Mouse (Mus musculus): ENCODE measurements at regions not wholly inside any gene's neighbourhood (a gene's known extent, or its start where the extent isn't known, plus 50 kb on each side); places are given as distances from the start of the nearest gene placed in this dataset.
A peak's percentile ranks its signal among the peaks of the same experiment; 100 is the strongest.

DNA sequence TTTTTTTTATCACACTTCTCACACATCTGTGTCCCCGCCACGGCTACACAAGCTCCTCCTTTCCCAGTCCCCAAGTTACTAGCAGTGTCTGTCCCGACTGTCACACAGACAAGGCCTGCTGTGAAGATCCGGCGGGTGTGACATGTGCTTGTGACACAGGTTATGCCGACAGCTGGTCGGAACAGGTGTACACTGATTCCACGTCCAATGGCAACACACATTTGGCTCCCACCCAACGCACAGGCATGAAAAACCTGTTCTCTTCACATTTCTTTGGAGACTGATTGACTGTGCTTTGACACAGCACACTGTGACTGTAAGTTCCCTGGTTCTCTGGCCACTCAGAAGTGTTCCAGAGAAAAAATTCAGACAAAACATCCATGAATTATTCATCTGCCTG is 281.4 kb downstream of the En1 start:
- 38% methylated on average over 9 of the region's 9 CpGs for WGBS
- H3K9me3 ChIP-seq (ENCODE audit: control insufficient read depth, low read length) = no peaks in the 10 kb centered on the region
- ATAC-seq (ENCODE audit: low FRiP score, low TSS enrichment) (peak; percentile 70), DNase-seq (peak; percentile 65)
- H3K4me1 ChIP-seq (ENCODE audit: control insufficient read depth, insufficient read depth, low read length) = peaks cover 12% of the 10 kb centered on the region
- no peaks in the 10 kb centered on the region for H3K36me3 ChIP-seq (ENCODE audit: control insufficient read depth, insufficient read depth, low read length)
- no peak overlapping the region for H3K4me3 ChIP-seq (replicated peaks; ENCODE audit: low read depth, low read length)
- H3K9ac ChIP-seq (replicated peaks; ENCODE audit: low read length) = no peak overlapping the region
- H3K27me3 ChIP-seq (ENCODE audit: control insufficient read depth, insufficient read depth, low read length) = no peaks in the 10 kb centered on the region
- H3K27ac ChIP-seq (replicated peaks; ENCODE audit: low read depth, low read length) = no peak overlapping the region
- H3K4me2 ChIP-seq (ENCODE audit: low read length) = no peak overlapping the region

DNA sequence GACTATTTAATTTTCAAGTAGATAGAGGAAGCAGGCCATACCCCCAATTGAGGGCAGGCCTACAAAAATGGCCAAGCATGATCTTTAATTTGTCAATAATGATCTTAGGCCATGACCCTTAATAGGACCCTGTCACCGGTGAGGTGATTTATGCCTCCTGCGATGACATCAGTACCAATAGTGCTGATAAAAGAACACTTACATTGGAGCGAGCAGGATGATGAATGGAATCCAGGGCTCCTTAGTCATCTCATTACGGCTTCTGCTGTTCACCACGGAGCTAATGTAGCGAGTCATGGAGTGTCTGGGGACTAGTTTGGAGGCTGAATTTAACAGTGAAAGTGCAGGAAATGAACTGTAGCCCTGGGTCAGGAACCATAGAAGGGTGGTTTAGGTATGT is 308.6 kb downstream of the En1 start:
- no peak overlapping the region for H3K9ac ChIP-seq (replicated peaks; ENCODE audit: low read length)
- no peaks in the 10 kb centered on the region for H3K9me3 ChIP-seq (ENCODE audit: control insufficient read depth, low read length)
- no peak for DNase-seq
- H3K27me3 ChIP-seq (ENCODE audit: control insufficient read depth, insufficient read depth, low read length) = no peaks in the 10 kb centered on the region
- no peaks in the 10 kb centered on the region for H3K4me1 ChIP-seq (ENCODE audit: control insufficient read depth, insufficient read depth, low read length)
- no peak overlapping the region for H3K4me3 ChIP-seq (replicated peaks; ENCODE audit: low read depth, low read length)
- H3K27ac ChIP-seq (replicated peaks; ENCODE audit: low read depth, low read length) = no peak overlapping the region
- no peaks in the 10 kb centered on the region for H3K36me3 ChIP-seq (ENCODE audit: control insufficient read depth, insufficient read depth, low read length)
- H3K4me2 ChIP-seq (ENCODE audit: low read length) = no peak overlapping the region
- WGBS = 84% methylated on average over 6 of the region's 6 CpGs
- ATAC-seq (ENCODE audit: low FRiP score, low TSS enrichment) = no peak

DNA sequence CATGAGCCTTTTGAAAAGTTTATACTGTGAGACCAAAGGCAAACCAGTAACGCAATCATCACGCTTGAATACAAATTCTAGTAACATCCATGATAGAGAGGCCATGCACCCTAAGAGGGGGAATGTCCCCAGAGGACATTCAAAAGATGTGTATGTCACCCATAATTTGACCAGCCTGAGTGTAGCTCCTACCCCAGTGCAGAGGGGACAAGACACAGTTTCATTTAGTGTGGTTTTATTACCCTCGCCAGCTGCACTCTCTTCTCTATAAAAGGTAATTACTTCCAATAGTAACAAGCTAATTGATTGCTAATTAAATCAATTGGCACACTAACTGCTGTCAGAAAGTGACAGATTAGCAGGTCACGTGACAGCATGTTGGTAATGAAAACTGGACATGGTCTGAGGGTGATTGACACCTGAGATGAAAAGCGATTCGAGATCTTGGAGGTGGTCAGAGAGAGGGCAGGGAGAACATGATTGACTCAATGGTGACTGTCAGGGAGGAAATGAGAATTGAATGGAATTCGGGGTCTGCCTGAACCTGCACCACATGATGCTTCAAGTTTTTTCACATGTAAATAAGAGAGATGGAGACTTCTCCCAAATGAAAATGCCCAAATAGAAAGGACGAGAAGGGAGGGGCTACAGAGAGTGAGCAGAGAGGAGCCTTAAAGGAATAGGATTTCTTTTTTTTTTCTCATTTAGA is 309.9 kb downstream of the En1 start:
- H3K9me3 ChIP-seq (ENCODE audit: control insufficient read depth, low read length) = no peaks in the 10 kb centered on the region
- H3K36me3 ChIP-seq (ENCODE audit: control insufficient read depth, insufficient read depth, low read length) = no peaks in the 10 kb centered on the region
- no peak overlapping the region for H3K9ac ChIP-seq (replicated peaks; ENCODE audit: low read length)
- WGBS = 34% methylated on average over 8 of the region's 8 CpGs
- no peak overlapping the region for H3K4me3 ChIP-seq (replicated peaks; ENCODE audit: low read depth, low read length)
- no peaks in the 10 kb centered on the region for H3K27me3 ChIP-seq (ENCODE audit: control insufficient read depth, insufficient read depth, low read length)
- DNase-seq (no peak), ATAC-seq (ENCODE audit: low FRiP score, low TSS enrichment) (no peak)
- no peak overlapping the region for H3K4me2 ChIP-seq (ENCODE audit: low read length)
- no peaks in the 10 kb centered on the region for H3K4me1 ChIP-seq (ENCODE audit: control insufficient read depth, insufficient read depth, low read length)
- no peak overlapping the region for H3K27ac ChIP-seq (replicated peaks; ENCODE audit: low read depth, low read length)

DNA sequence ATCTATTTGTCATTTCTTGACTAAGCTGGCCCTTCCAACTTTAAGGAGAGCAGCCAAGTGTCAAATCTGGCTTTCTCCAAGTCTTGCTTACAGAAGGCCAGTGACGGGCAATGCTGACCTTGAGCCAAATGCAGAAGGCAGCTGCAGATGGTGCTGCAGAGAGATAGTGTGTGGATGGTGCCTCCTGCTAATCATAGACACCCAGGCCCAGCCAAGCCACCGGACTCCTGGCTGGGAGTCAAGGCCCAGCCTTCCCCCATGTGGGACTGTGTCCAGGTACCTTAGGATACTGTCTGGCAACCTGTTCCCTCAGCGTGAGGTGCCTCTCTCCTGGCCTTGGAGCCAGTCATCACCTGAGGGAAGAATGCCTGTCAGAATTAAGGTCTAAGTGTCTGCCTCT is 319.3 kb downstream of the En1 start:
- no peaks in the 10 kb centered on the region for H3K27me3 ChIP-seq (ENCODE audit: control insufficient read depth, insufficient read depth, low read length)
- no peak overlapping the region for H3K9ac ChIP-seq (replicated peaks; ENCODE audit: low read length)
- H3K4me2 ChIP-seq (ENCODE audit: low read length) = no peak overlapping the region
- no peaks in the 10 kb centered on the region for H3K4me1 ChIP-seq (ENCODE audit: control insufficient read depth, insufficient read depth, low read length)
- 86% methylated on average over 3 of the region's 3 CpGs for WGBS
- DNase-seq (no peak), ATAC-seq (ENCODE audit: low FRiP score, low TSS enrichment) (no peak)
- H3K9me3 ChIP-seq (ENCODE audit: control insufficient read depth, low read length) = no peaks in the 10 kb centered on the region
- no peak overlapping the region for H3K4me3 ChIP-seq (replicated peaks; ENCODE audit: low read depth, low read length)
- no peaks in the 10 kb centered on the region for H3K36me3 ChIP-seq (ENCODE audit: control insufficient read depth, insufficient read depth, low read length)
- H3K27ac ChIP-seq (replicated peaks; ENCODE audit: low read depth, low read length) = no peak overlapping the region

DNA sequence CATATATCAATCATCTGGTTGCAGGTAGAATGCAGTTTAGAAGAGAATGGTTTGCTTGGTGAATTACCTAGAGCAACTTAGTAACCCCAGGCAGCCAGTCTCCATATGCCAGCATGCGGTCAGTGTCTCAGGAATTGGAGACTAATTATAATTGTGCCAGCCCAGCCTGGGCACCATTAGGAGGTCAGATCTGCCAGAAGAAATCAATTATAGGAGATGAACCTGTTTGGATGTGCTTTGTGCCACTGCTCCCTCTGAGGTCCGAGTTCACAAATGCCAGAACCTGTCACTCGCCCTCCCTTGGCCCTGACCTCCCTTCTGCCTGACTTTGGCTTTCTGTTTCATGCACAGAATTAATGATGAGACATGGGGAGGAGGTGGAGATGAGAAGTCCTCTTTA is 323.1 kb downstream of the En1 start:
- Histone ChIP-seq H3K9ac (replicated peaks; ENCODE audit: low read length) (no peak overlapping the region), H3K4me1 (ENCODE audit: control insufficient read depth, insufficient read depth, low read length) (no peaks in the 10 kb centered on the region), H3K27ac (replicated peaks; ENCODE audit: low read depth, low read length) (no peak overlapping the region), H3K4me3 (replicated peaks; ENCODE audit: low read depth, low read length) (no peak overlapping the region), H3K4me2 (ENCODE audit: low read length) (no peak overlapping the region), H3K9me3 (ENCODE audit: control insufficient read depth, low read length) (no peaks in the 10 kb centered on the region), H3K27me3 (ENCODE audit: control insufficient read depth, insufficient read depth, low read length) (no peaks in the 10 kb centered on the region), H3K36me3 (ENCODE audit: control insufficient read depth, insufficient read depth, low read length) (no peaks in the 10 kb centered on the region)
- ATAC-seq (ENCODE audit: low FRiP score, low TSS enrichment) = no peak
- DNase-seq = no peak
- WGBS = 85% methylated on average over 3 of the region's 3 CpGs

DNA sequence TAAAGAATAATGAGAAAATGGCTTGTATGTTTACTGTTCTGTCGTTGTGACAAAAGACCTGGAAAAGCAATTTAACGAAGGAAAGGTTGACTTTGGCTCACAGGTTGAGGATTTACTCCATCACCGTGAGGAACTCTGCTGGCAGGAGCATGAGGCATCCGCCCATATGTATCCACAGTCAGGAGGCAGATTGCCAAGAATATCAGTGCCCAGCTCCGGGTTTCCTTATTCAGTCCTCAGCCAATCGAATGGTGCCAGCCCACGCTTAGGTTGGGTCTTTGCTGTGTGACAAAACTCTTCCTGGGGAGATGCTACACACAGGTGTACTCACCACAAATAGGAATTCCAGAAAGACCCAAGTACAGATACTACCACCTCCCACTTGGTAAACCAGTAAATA is 327.9 kb downstream of the En1 start:
- no peak overlapping the region for H3K9ac ChIP-seq (replicated peaks; ENCODE audit: low read length)
- no peak overlapping the region for H3K4me3 ChIP-seq (replicated peaks; ENCODE audit: low read depth, low read length)
- ATAC-seq (ENCODE audit: low FRiP score, low TSS enrichment) (no peak), DNase-seq (no peak)
- H3K4me2 ChIP-seq (ENCODE audit: low read length) = no peak overlapping the region
- WGBS = 89% methylated on average over 7 of the region's 7 CpGs
- H3K27ac ChIP-seq (replicated peaks; ENCODE audit: low read depth, low read length) = no peak overlapping the region
- no peaks in the 10 kb centered on the region for H3K36me3 ChIP-seq (ENCODE audit: control insufficient read depth, insufficient read depth, low read length)
- H3K9me3 ChIP-seq (ENCODE audit: control insufficient read depth, low read length) = no peaks in the 10 kb centered on the region
- no peaks in the 10 kb centered on the region for H3K27me3 ChIP-seq (ENCODE audit: control insufficient read depth, insufficient read depth, low read length)
- no peaks in the 10 kb centered on the region for H3K4me1 ChIP-seq (ENCODE audit: control insufficient read depth, insufficient read depth, low read length)

DNA sequence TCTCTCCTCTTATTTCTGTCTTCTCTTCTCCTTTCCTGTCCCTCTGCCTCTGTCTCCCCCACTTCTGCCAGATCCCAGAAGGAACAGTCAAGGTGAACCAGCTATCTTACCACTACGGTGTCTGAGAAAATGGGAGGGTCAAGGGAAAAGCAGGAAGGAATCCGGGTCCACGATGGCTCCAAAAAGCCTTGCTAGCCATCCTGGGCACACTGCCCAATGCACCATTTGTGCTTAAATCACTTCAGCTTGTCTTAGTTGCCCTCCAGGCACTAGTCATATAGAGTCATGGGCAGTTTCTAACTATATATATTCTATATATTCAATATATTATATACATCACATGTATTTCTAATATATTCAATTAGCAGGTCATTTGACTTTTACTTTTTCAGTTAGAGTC is 333.1 kb downstream of the En1 start:
- WGBS = 88% methylated on average over 3 of the region's 3 CpGs
- H3K9ac ChIP-seq (replicated peaks; ENCODE audit: low read length) = no peak overlapping the region

DNA sequence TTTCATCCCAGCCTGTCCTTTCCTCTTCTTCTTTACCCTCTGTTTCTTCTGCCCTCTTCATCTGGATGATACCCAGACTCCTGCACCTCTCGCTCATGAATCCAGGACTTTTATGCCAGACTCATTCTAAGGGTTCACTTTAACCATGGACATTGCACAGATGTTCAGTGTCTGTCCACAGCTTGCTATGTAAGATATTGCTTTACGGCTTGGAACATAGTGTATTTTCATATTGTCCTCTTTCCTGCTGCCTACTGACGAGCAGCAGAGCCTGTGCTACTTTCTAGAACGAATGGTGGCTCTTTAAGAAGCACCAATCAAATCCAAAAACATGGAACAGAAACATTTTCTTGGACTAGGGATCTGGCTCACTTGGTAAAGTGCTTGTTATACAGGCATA is 341.5 kb downstream of the En1 start:
- Histone ChIP-seq H3K36me3 (ENCODE audit: control insufficient read depth, insufficient read depth, low read length) (no peaks in the 10 kb centered on the region), H3K9me3 (ENCODE audit: control insufficient read depth, low read length) (no peaks in the 10 kb centered on the region), H3K4me3 (replicated peaks; ENCODE audit: low read depth, low read length) (no peak overlapping the region), H3K27ac (replicated peaks; ENCODE audit: low read depth, low read length) (no peak overlapping the region), H3K4me1 (ENCODE audit: control insufficient read depth, insufficient read depth, low read length) (no peaks in the 10 kb centered on the region), H3K27me3 (ENCODE audit: control insufficient read depth, insufficient read depth, low read length) (no peaks in the 10 kb centered on the region), H3K4me2 (ENCODE audit: low read length) (no peak overlapping the region), H3K9ac (replicated peaks; ENCODE audit: low read length) (no peak overlapping the region)
- ATAC-seq (ENCODE audit: low FRiP score, low TSS enrichment) = no peak
- no peak for DNase-seq
- WGBS = 86% methylated on average over 4 of the region's 4 CpGs

More for the DNA sequence above, 333.1 kb downstream of the En1 start:
- Histone ChIP-seq H3K27me3 (ENCODE audit: control insufficient read depth, insufficient read depth, low read length) (no peaks in the 10 kb centered on the region), H3K4me3 (replicated peaks; ENCODE audit: low read depth, low read length) (no peak overlapping the region), H3K4me1 (ENCODE audit: control insufficient read depth, insufficient read depth, low read length) (no peaks in the 10 kb centered on the region), H3K4me2 (ENCODE audit: low read length) (no peak overlapping the region), H3K9me3 (ENCODE audit: control insufficient read depth, low read length) (no peaks in the 10 kb centered on the region), H3K27ac (replicated peaks; ENCODE audit: low read depth, low read length) (no peak overlapping the region), H3K36me3 (ENCODE audit: control insufficient read depth, insufficient read depth, low read length) (no peaks in the 10 kb centered on the region)
- ATAC-seq (ENCODE audit: low FRiP score, low TSS enrichment) = no peak
- no peak for DNase-seq

DNA sequence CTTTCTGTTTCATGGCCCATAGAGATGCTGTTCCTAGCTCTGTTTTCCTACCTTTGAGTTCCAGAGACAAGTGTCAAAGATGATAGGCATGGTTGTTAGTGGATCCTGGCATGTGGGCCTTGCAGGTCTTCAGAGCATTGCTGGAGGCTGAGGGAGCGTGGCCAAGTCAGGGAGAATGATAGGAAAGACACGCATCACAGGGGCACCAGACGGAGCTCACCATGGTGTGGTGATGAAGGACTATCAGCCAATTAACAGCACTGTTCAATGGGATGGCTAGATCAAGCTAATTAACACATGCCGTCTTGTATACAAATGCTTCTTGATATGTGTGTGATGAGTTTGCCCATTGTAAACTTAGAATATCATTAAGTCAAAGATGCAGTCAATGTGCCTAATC is 344.1 kb downstream of the En1 start:
- Histone ChIP-seq H3K27me3 (ENCODE audit: control insufficient read depth, insufficient read depth, low read length) (no peaks in the 10 kb centered on the region), H3K9me3 (ENCODE audit: control insufficient read depth, low read length) (no peaks in the 10 kb centered on the region), H3K4me3 (replicated peaks; ENCODE audit: low read depth, low read length) (no peak overlapping the region), H3K4me1 (ENCODE audit: control insufficient read depth, insufficient read depth, low read length) (no peaks in the 10 kb centered on the region), H3K36me3 (ENCODE audit: control insufficient read depth, insufficient read depth, low read length) (no peaks in the 10 kb centered on the region), H3K27ac (replicated peaks; ENCODE audit: low read depth, low read length) (no peak overlapping the region), H3K9ac (replicated peaks; ENCODE audit: low read length) (no peak overlapping the region), H3K4me2 (ENCODE audit: low read length) (no peak overlapping the region)
- ATAC-seq (ENCODE audit: low FRiP score, low TSS enrichment) (no peak), DNase-seq (no peak)
- WGBS = 91% methylated on average over 4 of the region's 4 CpGs

Measured in midbrain, embryonic 14.5 days (tissue).